Mouse (Mus musculus) erythroblast, embryonic 14.5 days (primary cell): ENCODE data around the gene Tenm3. TPM values are rescaled to one million over a fixed set of nuclear protein-coding genes. Genes with fewer than 3 reads are reported as not detected.

Source experiments
- H3K27me3 ChIP-seq: 2 replicates; pipeline ENCODE4 v1.6.1; 2012; ENCODE audit warnings: inconsistent platforms; ENCODE audit not compliant: control insufficient read depth
- H3K36me3 ChIP-seq: 2 replicates; pipeline ENCODE4 v1.6.1; 2012; ENCODE audit warnings: mild to moderate bottlenecking, inconsistent platforms; ENCODE audit not compliant: control insufficient read depth
- H3K4me1 ChIP-seq: 2 replicates; pipeline ENCODE4 v1.6.1; 2012; ENCODE audit warnings: inconsistent platforms; ENCODE audit not compliant: control insufficient read depth
- H3K4me3 ChIP-seq: replicated peaks from 2 replicates; pipeline ENCODE3; 2012; ENCODE audit warnings: moderate library complexity, mild to moderate bottlenecking, inconsistent platforms
- H3K9me3 ChIP-seq: 2 replicates; pipeline ENCODE4 v1.6.1; 2012; ENCODE audit warnings: low read length, inconsistent platforms, mixed read lengths; ENCODE audit not compliant: control insufficient read depth
- GATA1 ChIP-seq: IDR thresholded peaks from 2 replicates; pipeline ENCODE4 v1.6.1; 2012; ENCODE audit warnings: low read length, inconsistent platforms, mixed read lengths
- TAL1 ChIP-seq: IDR thresholded peaks from 3 replicates; pipeline ENCODE4 v1.6.1; 2012; ENCODE audit warnings: low read length, inconsistent platforms, mixed read lengths
- polyA plus RNA-seq: library from polyadenylated mRNA; stranded (reverse); fragments of >175 nt; gene quantifications from 2 replicates; pipeline ENCODE4 v1.2.3, GENCODE M21; 2012

The Tenm3 gene
- polyA plus RNA-seq, 1 experiment, result under 0.01 TPM

DNA sequence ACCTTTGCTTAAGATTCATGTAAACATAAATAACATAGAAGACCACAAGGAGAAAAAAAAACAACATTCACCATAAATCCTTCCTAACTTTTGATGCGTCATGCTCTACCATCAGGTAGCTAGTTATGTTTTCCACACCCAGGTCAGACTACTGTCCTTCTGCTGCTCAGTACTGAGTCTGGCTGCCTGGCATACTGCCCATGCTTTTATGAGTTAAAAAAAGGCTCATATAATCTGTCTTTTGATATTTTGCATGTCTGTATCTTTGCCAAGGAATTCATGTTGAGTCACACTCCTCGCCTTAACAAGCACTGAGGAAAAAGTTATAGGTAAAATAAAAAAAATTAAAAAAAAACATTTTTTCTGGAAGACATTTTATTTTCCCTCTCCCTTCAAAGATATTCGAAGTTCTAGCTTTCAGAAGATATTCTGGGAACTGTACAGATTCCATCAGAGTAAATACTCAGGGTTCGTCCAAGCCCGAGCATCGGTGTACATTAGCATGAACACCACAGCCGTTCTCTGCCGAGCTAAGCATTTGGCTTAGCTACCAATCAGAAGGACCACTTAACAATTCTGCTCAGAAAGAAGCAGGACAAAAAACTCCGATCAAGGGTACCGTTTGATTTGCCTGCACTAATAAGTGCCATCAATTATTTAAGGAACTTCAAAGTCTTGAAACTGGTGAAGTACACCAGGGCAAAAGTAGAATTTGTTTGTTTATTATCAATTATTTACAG, 51.0 kb downstream of the Tenm3 start:
- no peak overlapping the region for H3K4me3 ChIP-seq
- no peaks in the 10 kb centered on the region for H3K27me3 ChIP-seq
- no peaks in the 10 kb centered on the region for H3K4me1 ChIP-seq
- H3K9me3 ChIP-seq, result peaks cover 19% of the 10 kb centered on the region; the same call in 1 of the 2 replicates
- H3K36me3 ChIP-seq, result no peaks in the 10 kb centered on the region
- TF ChIP-seq GATA1 (no peak), TAL1 (no peak)

DNA sequence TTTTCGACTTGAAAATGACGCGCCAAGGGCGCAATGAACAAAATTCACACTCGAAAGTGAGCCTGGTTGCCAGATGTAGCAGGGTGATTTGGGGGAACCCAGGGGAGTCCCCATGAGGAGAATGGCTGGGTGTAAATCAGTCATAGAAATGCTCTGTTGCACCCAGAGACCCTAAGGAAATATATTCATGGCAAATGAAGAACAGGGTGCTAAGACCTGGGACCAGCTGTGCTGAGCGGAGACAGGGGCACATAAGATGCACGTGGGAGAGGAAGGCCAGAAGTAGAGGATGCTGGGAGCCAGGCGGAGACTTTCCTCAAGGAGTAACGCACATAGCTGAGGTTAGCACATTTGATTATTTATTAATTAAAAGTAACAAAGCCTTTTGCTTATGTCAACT, 60.4 kb downstream of the Tenm3 start:
- H3K27me3 ChIP-seq, result no peaks in the 10 kb centered on the region
- no peaks in the 10 kb centered on the region for H3K4me1 ChIP-seq
- H3K36me3 ChIP-seq, result no peaks in the 10 kb centered on the region
- TF ChIP-seq TAL1 (no peak), GATA1 (no peak)
- peaks cover 15% of the 10 kb centered on the region for H3K9me3 ChIP-seq
- no peak overlapping the region for H3K4me3 ChIP-seq

DNA sequence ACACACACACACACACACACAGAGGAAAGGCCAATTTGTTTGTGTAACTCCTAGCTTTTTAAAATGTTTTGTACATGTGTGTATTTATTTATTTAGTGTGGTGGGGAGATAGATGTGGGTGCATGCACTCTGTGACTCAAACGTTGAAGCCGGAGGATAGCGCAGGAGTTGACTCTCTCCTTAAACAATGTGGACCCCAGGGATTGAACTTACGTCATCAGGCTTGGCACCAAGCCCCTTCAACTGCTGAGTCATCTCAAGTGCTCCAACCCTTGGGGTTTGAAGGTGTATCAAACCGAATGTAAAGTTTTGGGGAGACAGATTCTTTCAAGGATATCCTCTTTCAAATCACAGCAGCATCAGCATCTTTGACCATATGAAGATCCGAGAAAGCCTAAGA, 63.1 kb downstream of the Tenm3 start:
- no peak overlapping the region for H3K4me3 ChIP-seq
- H3K4me1 ChIP-seq, result no peaks in the 10 kb centered on the region
- peaks cover 11% of the 10 kb centered on the region for H3K9me3 ChIP-seq
- TF ChIP-seq TAL1 (no peak), GATA1 (no peak)
- no peaks in the 10 kb centered on the region for H3K27me3 ChIP-seq
- no peaks in the 10 kb centered on the region for H3K36me3 ChIP-seq

DNA sequence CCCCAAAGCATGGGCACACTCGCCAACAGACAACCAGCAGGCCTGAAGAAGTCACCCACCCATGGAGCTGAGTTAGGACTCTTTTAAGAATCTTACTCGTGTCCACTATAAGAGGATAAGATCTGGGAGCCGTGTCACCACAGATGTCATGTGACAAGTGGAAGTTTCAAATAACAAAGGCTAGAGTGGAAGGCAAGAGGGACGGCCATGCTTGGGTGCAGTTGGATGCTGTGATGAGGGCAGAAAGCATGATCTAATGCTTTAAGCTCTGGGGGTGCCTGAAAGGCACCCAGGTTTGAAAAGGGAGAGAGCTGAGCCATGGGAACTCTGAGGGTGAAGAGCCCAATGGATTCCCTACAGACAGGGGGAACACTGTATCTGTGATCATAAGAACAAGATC, 64.6 kb downstream of the Tenm3 start:
- TF ChIP-seq TAL1 (no peak), GATA1 (no peak)
- H3K27me3 ChIP-seq, result no peaks in the 10 kb centered on the region
- H3K36me3 ChIP-seq, result no peaks in the 10 kb centered on the region
- no peak overlapping the region for H3K4me3 ChIP-seq
- peaks cover 4% of the 10 kb centered on the region for H3K9me3 ChIP-seq
- H3K4me1 ChIP-seq, result no peaks in the 10 kb centered on the region

DNA sequence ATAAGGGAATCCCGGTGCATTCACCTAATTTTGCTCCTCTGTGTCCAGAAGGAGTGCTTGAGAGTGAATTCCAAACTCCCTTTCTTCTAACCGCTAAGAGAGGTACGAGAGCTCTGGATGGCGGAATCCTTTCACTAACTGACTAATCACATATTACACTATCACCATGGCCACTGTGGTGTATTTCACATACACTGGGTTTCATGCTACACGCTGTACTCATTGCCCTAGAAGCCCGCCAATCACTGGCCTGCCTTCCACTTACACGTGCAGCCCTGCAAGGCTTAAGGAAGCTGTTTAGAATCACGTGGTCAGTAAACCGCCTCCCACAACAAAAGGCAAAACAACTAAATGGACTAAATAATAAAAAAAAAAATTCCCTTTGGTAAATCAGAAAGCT, 67.7 kb downstream of the Tenm3 start:
- Histone ChIP-seq H3K4me3 (no peak overlapping the region), H3K36me3 (no peaks in the 10 kb centered on the region), H3K9me3 (peaks cover 7% of the 10 kb centered on the region), H3K4me1 (no peaks in the 10 kb centered on the region), H3K27me3 (no peaks in the 10 kb centered on the region)
- TF ChIP-seq TAL1 (no peak), GATA1 (no peak)

DNA sequence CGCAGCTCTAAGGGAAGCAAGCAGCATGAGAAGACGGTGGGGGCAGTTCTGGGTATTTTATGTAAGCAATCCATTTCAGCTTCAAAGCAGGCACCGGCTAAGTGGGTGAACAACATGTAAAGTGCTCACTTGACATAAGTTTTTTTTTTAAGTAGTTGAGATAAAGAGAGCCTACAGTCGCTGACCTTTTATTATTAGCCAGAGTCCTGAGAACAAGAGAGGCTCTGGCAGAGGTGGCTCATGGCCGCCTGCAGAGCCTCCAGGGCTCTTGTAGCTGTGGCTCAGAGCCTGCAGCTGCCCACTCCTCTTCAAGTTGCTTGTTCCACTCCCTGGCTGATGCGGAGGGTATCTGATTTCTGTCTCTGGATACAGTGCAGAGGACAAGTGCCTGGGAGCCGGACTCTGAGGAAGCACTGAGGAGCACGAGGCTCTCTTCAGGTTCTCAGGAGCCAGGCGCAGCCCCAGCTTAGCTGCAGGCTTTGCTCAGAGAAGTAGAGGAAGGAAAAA, 68.2 kb downstream of the Tenm3 start:
- TF ChIP-seq TAL1 (no peak), GATA1 (no peak)
- Histone ChIP-seq H3K27me3 (no peaks in the 10 kb centered on the region), H3K4me1 (no peaks in the 10 kb centered on the region)

DNA sequence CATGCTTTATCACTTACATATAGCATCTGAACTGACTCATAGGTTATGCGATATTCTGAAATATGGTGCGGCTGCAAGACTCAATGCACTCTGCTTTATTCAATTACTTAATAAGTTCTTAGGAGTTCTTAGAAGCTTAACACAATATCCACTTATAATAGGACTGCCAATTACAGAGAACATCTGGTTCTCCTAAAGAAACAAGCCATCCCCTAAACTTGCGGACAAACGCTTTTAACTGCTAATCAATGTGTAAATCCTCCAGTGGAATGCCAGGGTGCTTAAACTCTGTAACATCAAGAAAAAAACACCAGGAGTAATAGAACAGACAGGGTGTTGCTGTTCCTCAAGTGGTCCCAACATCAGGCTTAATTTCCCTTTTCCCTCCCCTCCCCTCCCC, 68.9 kb downstream of the Tenm3 start:
- TF ChIP-seq TAL1 (no peak), GATA1 (no peak)

More for the DNA sequence above, 68.2 kb downstream of the Tenm3 start:
- Histone ChIP-seq H3K36me3 (no peaks in the 10 kb centered on the region), H3K9me3 (peaks cover 10% of the 10 kb centered on the region), H3K4me3 (no peak overlapping the region)

DNA sequence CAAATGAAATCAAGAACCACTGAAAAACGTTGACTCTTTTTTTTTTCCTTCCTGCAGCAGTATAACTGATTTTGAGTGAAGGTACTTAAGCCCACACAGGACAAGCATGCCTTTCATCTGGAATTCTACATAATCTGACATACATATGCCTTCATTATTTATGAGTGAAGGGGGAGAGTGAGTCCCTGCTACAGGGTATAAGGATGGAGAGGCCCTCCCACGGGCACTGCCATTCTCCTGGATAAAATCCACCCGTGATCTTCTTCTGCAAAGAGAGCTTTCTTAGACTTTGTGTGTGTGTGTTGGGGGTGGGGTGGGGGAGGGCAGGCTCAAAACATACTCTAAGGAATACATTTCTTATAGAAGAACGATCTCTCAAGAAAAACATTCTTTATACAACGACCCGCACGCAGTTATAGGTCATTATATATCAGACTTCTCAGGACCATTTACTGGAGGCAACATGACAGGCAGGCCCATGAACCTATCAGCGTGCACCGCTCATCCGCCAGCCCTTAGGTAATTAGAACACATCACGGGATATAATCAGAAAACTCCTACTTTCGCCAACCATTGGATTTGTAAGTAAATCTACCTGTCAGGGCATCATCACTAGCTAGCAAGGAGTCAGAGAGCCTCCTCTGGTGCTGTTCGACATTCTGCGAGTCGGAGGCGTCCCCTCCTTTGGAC, 77.1 kb downstream of the Tenm3 start:
- peaks cover 15% of the 10 kb centered on the region for H3K9me3 ChIP-seq

More for the DNA sequence above, 68.9 kb downstream of the Tenm3 start:
- no peaks in the 10 kb centered on the region for H3K27me3 ChIP-seq
- no peaks in the 10 kb centered on the region for H3K4me1 ChIP-seq
- no peak overlapping the region for H3K4me3 ChIP-seq
- peaks cover 10% of the 10 kb centered on the region for H3K9me3 ChIP-seq
- no peaks in the 10 kb centered on the region for H3K36me3 ChIP-seq

DNA sequence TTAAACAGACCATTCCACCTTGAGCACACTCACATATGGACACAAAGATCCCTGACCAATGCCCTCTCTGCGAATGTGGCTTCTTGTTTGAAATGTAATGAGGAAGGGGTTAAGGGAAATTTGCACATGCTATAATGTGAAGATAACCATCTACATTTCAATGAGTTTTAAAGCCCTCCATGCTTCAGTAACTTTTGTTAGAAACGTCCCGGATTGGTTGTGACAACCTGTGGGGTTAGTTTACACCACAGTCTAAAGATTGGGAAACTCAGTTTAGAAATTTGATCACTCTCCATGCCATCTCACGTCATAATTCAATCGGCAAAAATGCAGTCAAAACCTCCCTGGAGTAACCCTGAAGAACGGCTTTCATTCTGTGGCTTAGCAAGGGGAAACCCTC, 78.5 kb downstream of the Tenm3 start:
- no peak overlapping the region for H3K4me3 ChIP-seq
- H3K27me3 ChIP-seq, result no peaks in the 10 kb centered on the region
- no peaks in the 10 kb centered on the region for H3K36me3 ChIP-seq
- no peak for TF ChIP-seq TAL1
- TF ChIP-seq GATA1, result no peak
- no peaks in the 10 kb centered on the region for H3K4me1 ChIP-seq
- H3K9me3 ChIP-seq, result peaks cover 9% of the 10 kb centered on the region

More for the DNA sequence above, 77.1 kb downstream of the Tenm3 start:
- no peaks in the 10 kb centered on the region for H3K27me3 ChIP-seq
- no peaks in the 10 kb centered on the region for H3K36me3 ChIP-seq
- H3K4me1 ChIP-seq, result no peaks in the 10 kb centered on the region
- no peak for TF ChIP-seq GATA1
- no peak for TF ChIP-seq TAL1
- H3K4me3 ChIP-seq, result no peak overlapping the region
